Mouse (Mus musculus): ENCODE measurements at regions not wholly inside any gene's neighbourhood (a gene's known extent, or its start where the extent isn't known, plus 50 kb on each side); places are given as distances from the start of the nearest gene placed in this dataset.

DNA sequence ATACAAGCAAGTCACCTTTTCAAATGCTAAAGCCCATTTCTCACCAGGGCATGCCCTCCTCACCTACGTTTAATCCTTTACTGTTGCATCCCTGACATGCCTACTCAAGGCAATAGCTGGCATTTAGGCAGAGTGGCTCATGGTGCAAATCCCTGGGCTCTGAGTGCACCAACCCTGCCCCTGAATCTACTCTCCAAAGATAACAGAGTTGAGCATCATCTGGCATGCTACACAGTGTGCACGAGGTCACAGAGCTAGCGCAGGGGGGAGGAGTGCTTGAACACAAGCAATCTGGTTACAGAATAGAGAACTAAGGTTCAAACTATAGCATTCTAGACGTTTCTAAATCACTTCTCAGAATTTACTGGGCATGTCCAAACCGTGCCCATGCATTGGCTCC lies 161.6 kb upstream of the Fstl4 start:
- Histone ChIP-seq H3K36me3 (replicated peaks; ENCODE audit: control insufficient read depth, insufficient read depth, low read depth, low read length) (no peaks in the 10 kb centered on the region), H3K27ac (replicated peaks; ENCODE audit: low read depth, low read length) (no peak overlapping the region), H3K27me3 (ENCODE audit: control insufficient read depth, insufficient read depth, low read length) (no peaks in the 10 kb centered on the region), H3K9ac (replicated peaks; ENCODE audit: low read length) (no peak overlapping the region), H3K4me2 (ENCODE audit: low read depth, low read length) (no peak overlapping the region), H3K4me3 (ENCODE audit: low read depth, low read length) (no peak overlapping the region), H3K9me3 (replicated peaks; ENCODE audit: control insufficient read depth, low read length) (no peaks in the 10 kb centered on the region), H3K4me1 (ENCODE audit: control insufficient read depth, insufficient read depth, low read length) (no peaks in the 10 kb centered on the region)
- ATAC-seq (replicated peaks; ENCODE audit: insufficient number of reproducible peaks, low FRiP score, low TSS enrichment, low read depth) (no peak), DNase-seq (ENCODE audit: low spot score) (no peak)
- WGBS, result 80% methylated on average over 5 of the region's 5 CpGs

DNA sequence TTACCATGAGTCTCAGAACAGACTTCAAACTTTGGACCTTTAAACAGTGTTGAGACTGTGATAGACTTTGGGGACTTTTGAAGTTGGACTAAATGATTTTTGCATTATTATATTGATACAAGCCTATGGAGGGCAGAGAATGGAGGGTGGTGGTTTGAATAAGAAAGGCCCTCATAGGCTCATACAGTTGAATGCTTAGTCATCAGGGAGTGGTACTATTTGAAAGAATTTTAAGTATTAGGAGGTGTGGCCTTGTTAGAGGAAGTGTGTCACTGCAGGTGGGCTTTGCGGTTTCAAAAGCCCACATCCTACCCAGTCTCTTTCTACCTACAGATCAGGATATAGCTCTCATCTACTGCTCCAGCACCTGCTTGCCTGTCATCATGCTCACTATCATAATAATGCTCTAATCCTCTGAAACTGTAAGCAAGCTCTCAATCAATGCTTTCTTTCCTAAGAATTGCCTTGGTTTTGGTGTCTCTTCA lies 153.7 kb upstream of the Fstl4 start:
- no peaks in the 10 kb centered on the region for H3K36me3 ChIP-seq (replicated peaks; ENCODE audit: control insufficient read depth, insufficient read depth, low read depth, low read length)
- no peak overlapping the region for H3K27ac ChIP-seq (replicated peaks; ENCODE audit: low read depth, low read length)
- no peak overlapping the region for H3K4me3 ChIP-seq (ENCODE audit: low read depth, low read length)
- H3K4me2 ChIP-seq (ENCODE audit: low read depth, low read length), result no peak overlapping the region
- DNase-seq (ENCODE audit: low spot score) (no peak), ATAC-seq (replicated peaks; ENCODE audit: insufficient number of reproducible peaks, low FRiP score, low TSS enrichment, low read depth) (no peak)
- no peaks in the 10 kb centered on the region for H3K9me3 ChIP-seq (replicated peaks; ENCODE audit: control insufficient read depth, low read length)
- 93% methylated on average over 1 of the region's 1 CpGs for WGBS
- no peaks in the 10 kb centered on the region for H3K27me3 ChIP-seq (ENCODE audit: control insufficient read depth, insufficient read depth, low read length)
- H3K9ac ChIP-seq (replicated peaks; ENCODE audit: low read length), result no peak overlapping the region
- H3K4me1 ChIP-seq (ENCODE audit: control insufficient read depth, insufficient read depth, low read length), result no peaks in the 10 kb centered on the region

GRCm38 (mm10) chr11:52615622-52616021 lies 148.8 kb upstream of the Fstl4 start:
- no peak overlapping the region for H3K4me3 ChIP-seq (ENCODE audit: low read depth, low read length)
- no peak overlapping the region for H3K27ac ChIP-seq (replicated peaks; ENCODE audit: low read depth, low read length)
- H3K9ac ChIP-seq (replicated peaks; ENCODE audit: low read length), result no peak overlapping the region
- H3K4me1 ChIP-seq (ENCODE audit: control insufficient read depth, insufficient read depth, low read length), result no peaks in the 10 kb centered on the region
- no peaks in the 10 kb centered on the region for H3K9me3 ChIP-seq (replicated peaks; ENCODE audit: control insufficient read depth, low read length)
- H3K4me2 ChIP-seq (ENCODE audit: low read depth, low read length), result no peak overlapping the region
- H3K27me3 ChIP-seq (ENCODE audit: control insufficient read depth, insufficient read depth, low read length), result no peaks in the 10 kb centered on the region
- DNase-seq (ENCODE audit: low spot score) (no peak), ATAC-seq (replicated peaks; ENCODE audit: insufficient number of reproducible peaks, low FRiP score, low TSS enrichment, low read depth) (no peak)
- WGBS, result 83% methylated on average over 4 of the region's 4 CpGs
- H3K36me3 ChIP-seq (replicated peaks; ENCODE audit: control insufficient read depth, insufficient read depth, low read depth, low read length), result no peaks in the 10 kb centered on the region

- Histone ChIP-seq H3K9me3 (replicated peaks; ENCODE audit: control insufficient read depth, low read length) (no peaks in the 10 kb centered on the region), H3K4me3 (ENCODE audit: low read depth, low read length) (no peak overlapping the region), H3K4me1 (ENCODE audit: control insufficient read depth, insufficient read depth, low read length) (no peaks in the 10 kb centered on the region), H3K27ac (replicated peaks; ENCODE audit: low read depth, low read length) (no peak overlapping the region), H3K36me3 (replicated peaks; ENCODE audit: control insufficient read depth, insufficient read depth, low read depth, low read length) (no peaks in the 10 kb centered on the region), H3K4me2 (ENCODE audit: low read depth, low read length) (no peak overlapping the region), H3K27me3 (ENCODE audit: control insufficient read depth, insufficient read depth, low read length) (no peaks in the 10 kb centered on the region), H3K9ac (replicated peaks; ENCODE audit: low read length) (no peak overlapping the region)
- ATAC-seq (replicated peaks; ENCODE audit: insufficient number of reproducible peaks, low FRiP score, low TSS enrichment, low read depth) (no peak), DNase-seq (ENCODE audit: low spot score) (no peak)
- WGBS, result 30% methylated on average over 9 of the region's 9 CpGs
Measured at GRCm38 (mm10) chr11:52618646-52619045, 145.8 kb upstream of the Fstl4 start.

- H3K4me3 ChIP-seq (ENCODE audit: low read depth, low read length), result no peak overlapping the region
- H3K36me3 ChIP-seq (replicated peaks; ENCODE audit: control insufficient read depth, insufficient read depth, low read depth, low read length), result no peaks in the 10 kb centered on the region
- H3K9ac ChIP-seq (replicated peaks; ENCODE audit: low read length), result no peak overlapping the region
- H3K4me1 ChIP-seq (ENCODE audit: control insufficient read depth, insufficient read depth, low read length), result no peaks in the 10 kb centered on the region
- H3K9me3 ChIP-seq (replicated peaks; ENCODE audit: control insufficient read depth, low read length), result no peaks in the 10 kb centered on the region
- no peak overlapping the region for H3K4me2 ChIP-seq (ENCODE audit: low read depth, low read length)
- WGBS, result 68% methylated on average over 4 of the region's 4 CpGs
- H3K27me3 ChIP-seq (ENCODE audit: control insufficient read depth, insufficient read depth, low read length), result no peaks in the 10 kb centered on the region
- ATAC-seq (replicated peaks; ENCODE audit: insufficient number of reproducible peaks, low FRiP score, low TSS enrichment, low read depth), result no peak
- no peak overlapping the region for H3K27ac ChIP-seq (replicated peaks; ENCODE audit: low read depth, low read length)
- no peak for DNase-seq (ENCODE audit: low spot score)
Measured at GRCm38 (mm10) chr11:52622861-52623260, 141.6 kb upstream of the Fstl4 start.

DNA sequence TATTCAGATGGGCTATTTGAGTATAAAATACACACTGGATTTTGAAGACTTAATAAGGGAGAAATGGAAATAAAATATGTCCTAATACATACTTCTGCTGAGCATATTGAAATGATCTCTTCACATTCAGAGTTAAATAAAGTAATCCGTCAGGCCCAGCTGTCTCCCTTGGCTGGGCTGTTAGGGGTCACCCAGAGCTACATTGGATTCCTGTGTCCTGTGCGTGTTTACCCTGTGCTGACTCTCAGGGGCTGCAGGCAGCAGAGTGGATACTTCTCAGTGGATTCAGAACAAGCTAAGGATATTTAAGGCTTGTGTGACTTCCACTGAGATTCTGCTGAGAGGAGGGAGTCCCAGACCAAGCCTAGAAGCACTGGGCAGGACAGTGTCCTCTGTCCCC lies 135.6 kb upstream of the Fstl4 start:
- H3K27me3 ChIP-seq (ENCODE audit: control insufficient read depth, insufficient read depth, low read length), result no peaks in the 10 kb centered on the region
- DNase-seq (ENCODE audit: low spot score), result no peak

GRCm38 (mm10) chr11:52629776-52630175 lies 134.7 kb upstream of the Fstl4 start:
- no peaks in the 10 kb centered on the region for H3K9me3 ChIP-seq (replicated peaks; ENCODE audit: control insufficient read depth, low read length)
- H3K4me2 ChIP-seq (ENCODE audit: low read depth, low read length), result no peak overlapping the region
- no peak overlapping the region for H3K9ac ChIP-seq (replicated peaks; ENCODE audit: low read length)
- 68% methylated on average over 5 of the region's 5 CpGs for WGBS
- H3K27ac ChIP-seq (replicated peaks; ENCODE audit: low read depth, low read length), result no peak overlapping the region
- no peaks in the 10 kb centered on the region for H3K27me3 ChIP-seq (ENCODE audit: control insufficient read depth, insufficient read depth, low read length)
- H3K4me3 ChIP-seq (ENCODE audit: low read depth, low read length), result no peak overlapping the region
- DNase-seq (ENCODE audit: low spot score) (peak; percentile 42), ATAC-seq (replicated peaks; ENCODE audit: insufficient number of reproducible peaks, low FRiP score, low TSS enrichment, low read depth) (no peak)
- H3K36me3 ChIP-seq (replicated peaks; ENCODE audit: control insufficient read depth, insufficient read depth, low read depth, low read length), result no peaks in the 10 kb centered on the region
- H3K4me1 ChIP-seq (ENCODE audit: control insufficient read depth, insufficient read depth, low read length), result no peaks in the 10 kb centered on the region

More for the DNA sequence above, 135.6 kb upstream of the Fstl4 start:
- Histone ChIP-seq H3K27ac (replicated peaks; ENCODE audit: low read depth, low read length) (no peak overlapping the region), H3K36me3 (replicated peaks; ENCODE audit: control insufficient read depth, insufficient read depth, low read depth, low read length) (no peaks in the 10 kb centered on the region), H3K9me3 (replicated peaks; ENCODE audit: control insufficient read depth, low read length) (no peaks in the 10 kb centered on the region), H3K4me1 (ENCODE audit: control insufficient read depth, insufficient read depth, low read length) (no peaks in the 10 kb centered on the region), H3K4me2 (ENCODE audit: low read depth, low read length) (no peak overlapping the region), H3K4me3 (ENCODE audit: low read depth, low read length) (no peak overlapping the region), H3K9ac (replicated peaks; ENCODE audit: low read length) (no peak overlapping the region)
- WGBS, result 62% methylated on average over 2 of the region's 2 CpGs
- no peak for ATAC-seq (replicated peaks; ENCODE audit: insufficient number of reproducible peaks, low FRiP score, low TSS enrichment, low read depth)

DNA sequence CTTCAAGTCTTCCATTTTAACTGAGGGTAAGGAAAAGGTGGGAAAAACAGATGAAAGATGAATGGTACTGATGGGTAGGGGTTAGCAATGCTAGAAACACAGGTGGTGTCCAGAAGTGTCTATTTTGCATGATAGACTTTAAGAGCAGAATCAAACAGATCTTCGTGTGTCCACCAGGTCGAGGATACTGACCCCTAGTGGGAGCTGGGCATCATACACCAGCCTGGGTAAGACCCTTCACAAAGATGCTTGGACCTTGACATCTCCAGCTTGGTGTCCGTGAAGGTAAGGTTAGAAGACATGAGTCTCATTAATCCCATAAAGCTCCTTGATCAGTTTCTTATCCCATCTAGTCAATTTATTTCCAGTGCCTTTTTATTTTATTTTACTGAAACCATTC lies 132.9 kb upstream of the Fstl4 start:
- DNase-seq (ENCODE audit: low spot score) (no peak), ATAC-seq (replicated peaks; ENCODE audit: insufficient number of reproducible peaks, low FRiP score, low TSS enrichment, low read depth) (no peak)
- H3K27ac ChIP-seq (replicated peaks; ENCODE audit: low read depth, low read length), result no peak overlapping the region
- H3K4me3 ChIP-seq (ENCODE audit: low read depth, low read length), result no peak overlapping the region
- no peaks in the 10 kb centered on the region for H3K9me3 ChIP-seq (replicated peaks; ENCODE audit: control insufficient read depth, low read length)
- no peak overlapping the region for H3K9ac ChIP-seq (replicated peaks; ENCODE audit: low read length)
- no peaks in the 10 kb centered on the region for H3K27me3 ChIP-seq (ENCODE audit: control insufficient read depth, insufficient read depth, low read length)
- no peaks in the 10 kb centered on the region for H3K4me1 ChIP-seq (ENCODE audit: control insufficient read depth, insufficient read depth, low read length)
- 49% methylated on average over 3 of the region's 3 CpGs for WGBS
- H3K4me2 ChIP-seq (ENCODE audit: low read depth, low read length), result no peak overlapping the region
- H3K36me3 ChIP-seq (replicated peaks; ENCODE audit: control insufficient read depth, insufficient read depth, low read depth, low read length), result no peaks in the 10 kb centered on the region
